Mouse (Mus musculus): ENCODE measurements around the gene Sec24b.

Sec24b gene

DNA sequence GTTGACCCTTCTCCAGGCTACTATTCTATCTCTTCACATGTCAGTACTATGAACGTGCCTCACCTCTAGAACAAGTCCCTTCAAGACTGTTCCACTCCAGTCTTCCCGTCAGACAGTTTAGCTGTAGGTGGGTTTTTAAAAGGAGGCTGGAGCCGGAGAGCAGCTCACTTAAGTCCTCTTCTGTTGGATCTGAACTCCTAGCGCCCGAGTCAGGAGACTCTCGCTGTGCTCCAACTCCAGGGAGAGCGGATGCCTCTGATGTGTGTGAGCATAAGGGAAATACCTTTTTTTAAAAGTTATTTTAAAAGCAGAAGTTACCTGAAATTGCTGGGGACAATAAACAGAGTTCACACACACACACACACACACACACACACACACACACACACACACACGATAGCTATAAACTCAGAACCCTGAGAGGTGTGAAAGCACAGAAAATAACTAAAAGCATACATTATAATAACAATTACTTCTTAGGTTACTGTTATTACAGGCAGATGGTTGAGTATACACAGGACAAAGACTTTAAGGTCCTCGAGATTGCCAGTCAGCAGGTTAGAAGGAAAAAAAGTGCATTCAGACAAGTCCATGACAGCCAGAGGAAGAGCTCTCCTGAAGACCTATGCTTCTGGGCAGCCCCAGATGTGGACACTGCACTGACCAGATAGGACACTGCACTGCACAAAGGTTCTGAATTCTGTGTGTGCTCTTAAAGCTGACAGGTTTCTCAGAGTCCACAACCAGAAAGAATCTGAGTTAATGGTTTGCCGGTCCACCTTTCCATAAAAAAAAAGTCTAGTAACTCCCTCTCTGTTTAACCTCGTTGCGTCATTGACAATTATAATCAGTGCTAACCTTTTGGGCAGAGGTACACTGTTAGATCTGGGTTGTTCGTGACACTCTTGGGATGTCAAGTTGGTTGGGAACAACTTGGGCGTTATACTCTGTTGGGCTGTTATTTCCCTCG lies 5.7 kb downstream of the Sec24b start:
- no peak for DNase-seq (ENCODE audit: low spot score in 2 of 2)

DNA sequence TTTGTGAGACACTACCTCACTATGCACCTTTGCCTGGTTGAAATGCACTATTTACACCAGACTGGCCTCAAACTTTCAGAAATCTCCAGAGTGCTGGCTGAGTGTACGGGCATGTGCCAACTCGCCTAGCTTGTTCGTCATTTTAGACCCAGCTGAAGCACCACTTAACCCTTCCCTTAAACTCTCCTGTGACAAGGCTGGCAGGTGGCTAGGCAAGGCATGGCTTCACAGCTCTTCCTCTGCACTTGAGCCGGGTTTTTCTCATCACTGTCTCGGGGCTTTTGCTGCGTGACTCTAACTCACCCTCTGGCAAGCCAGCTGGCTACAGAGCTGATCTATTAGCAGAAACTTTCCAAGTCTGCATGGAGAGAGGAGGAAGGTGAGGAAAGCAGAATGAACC lies 6.8 kb downstream of the Sec24b start:
- no peak for DNase-seq (ENCODE audit: low spot score in 2 of 2)

DNA sequence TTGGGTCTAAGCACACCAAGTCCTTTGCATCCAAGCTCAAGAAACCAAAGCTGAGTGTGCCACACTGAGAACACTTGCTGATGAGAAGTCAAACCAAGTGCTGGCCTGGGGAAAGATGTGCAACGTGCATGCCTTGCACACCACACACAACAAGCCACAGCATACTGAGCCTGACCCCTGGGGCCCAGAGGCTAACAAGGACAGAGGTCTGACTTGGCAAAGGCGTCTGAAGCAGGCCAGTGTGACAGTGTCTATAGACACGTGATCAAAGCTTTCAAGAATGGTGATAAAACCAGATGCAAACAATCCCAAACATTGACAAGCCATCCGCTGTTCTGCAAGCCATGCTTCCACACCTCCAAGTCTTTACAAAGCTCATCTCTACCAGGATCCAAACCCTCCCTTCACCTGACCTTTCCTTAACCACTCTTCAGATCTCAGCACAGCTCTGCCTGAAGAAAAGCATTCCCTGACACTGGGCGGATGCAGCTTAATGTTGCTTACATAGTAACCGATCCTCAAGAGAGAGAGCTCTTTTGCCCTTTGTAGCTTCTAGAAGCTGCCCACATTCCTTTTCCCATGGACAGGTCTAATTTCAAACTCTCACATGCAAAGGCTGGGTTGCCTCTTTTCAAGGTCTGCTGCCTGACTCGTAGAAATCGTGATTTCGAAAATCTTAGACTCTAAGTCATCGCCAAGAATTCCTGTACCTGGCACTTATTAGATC lies 7.8 kb downstream of the Sec24b start:
- no peak for DNase-seq (ENCODE audit: low spot score in 2 of 2)

DNA sequence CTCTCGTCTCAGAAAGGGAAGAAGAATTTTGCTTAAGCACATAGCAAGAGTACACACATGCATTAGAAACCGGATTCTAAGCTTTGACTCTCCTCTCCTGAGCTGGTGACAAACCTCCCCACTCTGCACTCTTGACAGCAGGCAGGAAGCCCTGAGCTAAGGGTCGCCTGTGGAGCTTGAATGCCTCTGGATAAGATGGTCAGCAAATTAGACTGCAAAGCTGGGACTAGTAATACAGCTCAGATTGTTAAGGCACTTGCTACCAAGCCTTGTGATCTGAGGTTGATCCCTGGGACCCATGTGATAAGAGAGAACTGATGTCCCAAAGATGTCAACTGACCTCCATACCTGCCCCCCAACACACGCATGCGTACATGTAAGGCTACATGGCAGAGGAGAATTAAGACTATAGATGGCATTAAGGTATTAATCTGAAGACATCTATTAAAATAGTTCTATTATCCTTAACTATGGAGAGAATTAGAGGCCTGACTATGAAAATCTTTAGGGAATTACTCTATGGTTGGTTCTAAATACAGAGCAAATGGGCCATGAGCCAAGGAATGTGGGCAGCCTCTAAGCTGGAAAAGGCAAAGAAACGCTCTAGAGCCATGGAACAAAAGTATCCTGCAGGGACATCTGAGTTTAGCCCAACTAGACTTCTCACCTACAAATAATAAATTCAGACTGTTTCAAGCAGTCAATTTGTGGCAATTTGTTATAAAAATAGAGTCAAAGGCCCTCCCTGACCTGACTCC lies 8.6 kb downstream of the Sec24b start:
- no peak for DNase-seq (ENCODE audit: low spot score in 2 of 2)

DNA sequence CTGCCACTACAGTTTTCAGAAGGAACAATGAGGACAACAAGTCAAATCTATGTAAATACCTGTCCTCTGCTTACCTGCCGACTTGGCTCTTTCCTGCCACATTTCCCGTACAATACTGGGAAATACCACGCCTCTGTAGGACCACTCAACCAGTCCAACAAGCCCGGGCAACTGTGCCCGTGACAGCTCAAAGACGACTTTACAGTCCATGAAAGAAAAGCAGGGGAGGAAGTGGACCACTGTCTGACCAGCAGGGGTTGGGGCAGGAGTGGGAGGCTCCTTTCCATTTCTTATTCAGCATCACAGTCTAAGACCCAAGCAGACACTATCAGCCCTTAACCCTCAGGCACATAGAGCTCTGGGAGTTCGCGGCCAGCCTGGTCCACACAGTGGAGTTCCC lies 9.2 kb downstream of the Sec24b start:
- DNase-seq (ENCODE audit: low spot score in 2 of 2), result no peak

DNA sequence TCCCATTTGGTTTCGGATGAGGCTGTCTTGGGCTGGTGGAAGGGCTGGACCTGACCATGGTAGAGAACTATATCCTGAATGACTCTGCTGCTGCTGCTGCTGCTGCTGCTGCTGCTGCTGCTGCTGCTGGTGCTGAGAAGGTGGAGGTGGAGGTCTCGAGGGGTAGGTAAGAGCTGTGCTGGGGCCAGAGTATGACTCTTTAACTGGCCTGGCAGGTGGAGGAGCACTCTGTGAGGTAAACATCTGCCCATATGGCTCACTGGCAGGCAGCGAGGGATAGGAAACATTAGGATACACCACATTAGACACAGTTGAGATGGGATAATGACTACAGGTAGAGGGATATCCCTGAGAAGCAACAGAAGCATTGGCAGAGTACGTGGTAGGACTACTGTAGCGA lies 20.6 kb downstream of the Sec24b start:
- no peak for DNase-seq (ENCODE audit: low spot score in 2 of 2)

DNA sequence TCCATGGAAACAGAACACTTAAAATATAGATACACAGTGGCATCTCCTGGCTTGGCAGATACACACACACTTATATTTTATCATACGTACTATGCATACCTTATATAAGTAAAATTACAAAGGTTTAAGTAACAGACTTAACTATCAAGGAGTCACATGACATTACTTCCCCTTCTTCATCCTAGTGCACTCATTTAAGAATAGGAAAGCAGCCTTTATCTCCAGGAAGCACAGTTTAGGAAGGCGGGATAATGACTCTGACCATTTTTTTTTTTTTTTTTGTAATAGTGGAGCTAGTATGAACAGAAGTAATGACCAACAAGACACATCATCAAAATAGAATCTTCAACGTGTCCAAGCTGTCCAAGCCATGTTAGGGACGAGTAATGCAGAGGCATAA lies 21.3 kb downstream of the Sec24b start:
- no peak for DNase-seq (ENCODE audit: low spot score in 2 of 2)

DNA sequence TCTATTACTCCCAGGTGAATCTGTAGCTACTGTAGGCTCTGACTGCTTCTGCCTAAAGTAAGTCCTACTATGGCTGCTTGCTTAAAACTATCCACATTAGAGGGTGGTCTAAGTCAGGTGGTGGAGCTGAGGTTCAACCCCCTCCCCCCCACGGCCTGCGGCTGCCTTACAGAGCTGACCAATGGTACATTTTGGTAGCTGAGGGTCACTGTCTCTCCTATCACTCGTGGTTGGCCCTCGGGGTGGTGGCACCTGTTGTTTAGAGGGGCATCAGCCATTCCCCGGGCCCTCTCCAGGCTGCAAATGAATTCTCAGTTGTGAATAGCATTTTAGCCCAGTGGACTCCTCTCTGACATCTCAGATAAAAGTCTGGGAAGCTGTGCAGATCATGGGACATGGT lies 32.6 kb downstream of the Sec24b start:
- DNase-seq (ENCODE audit: low spot score in 2 of 2), result no peak

DNA sequence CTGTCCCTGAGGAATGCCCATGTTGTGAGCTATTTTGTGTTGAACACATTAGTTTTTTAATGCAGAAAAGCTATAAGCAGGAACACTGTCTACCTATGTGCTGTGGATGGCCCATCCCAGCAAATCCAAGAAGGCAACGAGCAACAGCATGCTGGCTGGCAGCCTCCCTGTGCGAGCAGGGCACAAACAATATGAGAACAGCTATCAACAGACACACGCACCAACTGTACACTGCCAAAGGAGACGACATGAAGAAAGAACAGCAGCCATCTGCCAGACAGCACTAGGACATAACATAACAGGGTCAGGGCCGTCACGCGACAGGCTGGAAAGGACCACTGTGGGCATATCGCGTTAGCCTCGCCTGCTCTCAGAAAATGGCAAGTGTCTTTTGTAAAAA lies 35.2 kb downstream of the Sec24b start:
- no peak for DNase-seq (ENCODE audit: low spot score in 2 of 2)

DNA sequence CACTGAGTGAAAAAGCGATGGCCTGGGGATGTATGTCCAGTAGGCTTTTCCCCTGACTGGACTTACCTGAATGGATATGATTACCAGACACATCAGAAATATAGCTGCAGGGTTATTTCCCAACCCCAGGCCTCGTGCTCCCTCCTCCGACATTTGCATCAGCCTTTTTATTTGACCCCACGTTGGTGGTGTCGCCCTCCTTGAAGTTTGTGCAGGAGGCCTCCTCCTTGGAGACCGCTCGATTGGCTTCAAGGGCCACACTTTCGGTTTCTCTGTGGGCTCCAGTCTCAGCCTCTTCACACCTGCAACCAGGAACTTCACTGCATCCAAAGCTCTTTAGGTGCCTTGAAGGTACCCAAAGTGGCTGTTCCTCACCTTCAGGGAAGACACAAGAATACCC lies 35.8 kb downstream of the Sec24b start:
- DNase-seq (ENCODE audit: low spot score in 2 of 2), result no peak

DNA sequence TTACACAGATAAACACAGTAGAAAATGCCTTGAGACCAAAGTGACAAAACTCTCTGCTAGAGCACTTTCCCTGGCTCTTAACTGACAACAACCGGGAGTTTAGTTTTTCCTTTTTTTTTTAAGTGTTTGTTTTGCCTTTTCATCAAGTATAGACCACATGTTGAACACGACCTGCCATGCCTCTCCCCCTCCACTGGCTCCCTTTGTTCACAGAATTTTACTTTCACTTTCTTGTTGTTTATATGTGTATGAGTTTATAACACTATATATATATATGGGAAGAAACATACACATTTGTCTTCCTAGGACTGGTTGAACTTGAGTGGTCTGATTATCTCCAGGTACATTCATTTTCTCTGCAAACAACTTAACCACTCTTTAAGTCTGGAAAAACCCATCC lies 48.4 kb downstream of the Sec24b start:
- no peak for DNase-seq (ENCODE audit: low spot score in 2 of 2)

DNA sequence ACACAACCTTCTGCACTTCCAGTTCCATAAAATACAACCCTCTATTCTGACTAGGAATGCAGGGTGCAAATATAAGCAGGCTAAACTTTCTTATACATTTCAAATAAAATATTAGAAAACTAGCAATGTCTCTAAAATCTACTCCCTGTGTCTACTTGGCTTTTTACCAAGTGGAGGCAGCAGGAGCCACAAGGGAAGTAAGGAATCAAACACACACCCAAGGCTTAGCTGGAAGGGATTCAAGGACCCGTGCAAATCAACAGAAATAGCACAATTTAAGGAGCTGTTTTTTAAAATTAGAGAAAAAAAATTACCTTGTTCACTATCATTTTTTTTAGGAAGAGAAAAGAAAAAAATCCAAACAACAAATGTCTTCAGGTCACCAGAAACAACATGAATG lies 50.1 kb downstream of the Sec24b start:
- no peak for DNase-seq (ENCODE audit: low spot score in 2 of 2)

DNA sequence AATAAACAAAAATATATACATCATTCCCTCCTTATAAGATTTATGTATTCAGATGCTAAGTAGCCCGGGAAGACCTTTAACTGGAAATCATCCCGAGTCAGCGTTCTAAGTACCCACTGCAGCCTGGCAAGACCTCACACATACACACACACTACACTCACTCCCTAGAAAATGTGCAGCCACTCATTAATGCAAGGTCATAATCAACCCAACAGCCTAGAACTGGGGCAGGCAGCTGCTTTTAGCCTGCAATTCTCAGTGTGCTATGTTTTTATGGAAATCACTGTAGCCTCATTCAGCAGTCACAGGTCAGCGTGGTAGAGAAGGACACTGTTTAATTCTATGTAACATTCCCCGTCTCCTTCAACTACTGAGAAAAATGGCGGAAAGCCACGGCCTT lies 55.2 kb downstream of the Sec24b start:
- DNase-seq (ENCODE audit: low spot score in 2 of 2), result no peak

DNA sequence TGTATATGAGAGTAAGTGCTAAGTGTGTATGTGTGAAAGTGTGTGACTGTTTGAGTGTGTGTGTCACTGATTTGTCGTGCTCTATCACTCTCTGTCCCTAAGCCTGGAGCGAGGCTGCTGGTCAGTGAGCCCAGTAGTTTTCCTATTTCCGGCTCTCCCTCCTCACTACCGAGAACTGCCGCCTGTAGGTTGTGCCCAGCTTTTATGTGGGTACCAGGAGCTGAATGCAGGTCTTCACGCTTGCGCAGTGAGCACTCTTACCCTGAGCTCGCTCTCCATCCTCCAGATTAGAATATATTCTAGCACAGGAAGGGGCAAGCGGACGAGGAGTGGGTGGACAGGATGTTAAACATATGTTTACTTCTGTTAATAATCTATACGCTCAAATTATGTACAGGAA lies 60.4 kb downstream of the Sec24b start:
- DNase-seq (ENCODE audit: low spot score in 2 of 2), result no peak

DNA sequence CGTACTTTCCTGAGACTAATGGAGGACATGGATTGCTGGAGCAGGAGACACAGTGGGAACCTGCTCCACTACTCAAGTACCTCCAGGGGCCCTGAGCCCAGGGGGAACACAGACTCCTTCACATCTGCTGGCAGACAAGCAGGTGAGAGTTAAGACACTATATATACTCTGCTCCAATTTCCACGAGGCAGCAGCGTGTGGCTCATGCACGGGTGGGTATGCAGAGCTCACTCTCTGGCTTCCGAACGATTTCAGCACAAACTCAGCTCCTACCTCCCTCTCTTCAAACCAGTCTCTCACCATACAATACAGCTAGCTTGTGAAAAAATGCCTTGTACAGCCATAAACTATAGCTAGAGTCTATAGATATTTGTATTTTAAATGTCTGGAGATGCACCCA lies 62.8 kb downstream of the Sec24b start:
- no peak for DNase-seq (ENCODE audit: low spot score in 2 of 2)

DNA sequence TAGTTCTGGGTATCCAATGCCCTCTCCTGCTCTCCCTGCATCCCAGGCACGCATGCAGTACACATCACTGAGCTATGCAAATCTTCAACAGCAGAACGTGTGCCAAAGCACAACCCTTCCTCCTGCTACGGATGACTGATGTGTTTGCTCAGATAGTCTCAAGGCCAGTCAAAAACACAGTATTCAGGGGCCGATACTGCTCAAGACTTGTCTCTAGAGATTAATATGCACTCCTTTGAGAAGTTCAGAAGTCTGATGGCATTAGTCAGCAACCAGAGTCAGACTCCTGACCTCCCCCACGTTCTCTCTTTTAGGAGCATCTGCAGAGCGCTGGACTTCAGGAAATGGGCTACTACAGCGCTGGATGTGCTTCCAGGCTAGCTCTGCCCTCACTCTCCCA lies 63.4 kb downstream of the Sec24b start:
- DNase-seq (ENCODE audit: low spot score in 2 of 2), result no peak

DNA sequence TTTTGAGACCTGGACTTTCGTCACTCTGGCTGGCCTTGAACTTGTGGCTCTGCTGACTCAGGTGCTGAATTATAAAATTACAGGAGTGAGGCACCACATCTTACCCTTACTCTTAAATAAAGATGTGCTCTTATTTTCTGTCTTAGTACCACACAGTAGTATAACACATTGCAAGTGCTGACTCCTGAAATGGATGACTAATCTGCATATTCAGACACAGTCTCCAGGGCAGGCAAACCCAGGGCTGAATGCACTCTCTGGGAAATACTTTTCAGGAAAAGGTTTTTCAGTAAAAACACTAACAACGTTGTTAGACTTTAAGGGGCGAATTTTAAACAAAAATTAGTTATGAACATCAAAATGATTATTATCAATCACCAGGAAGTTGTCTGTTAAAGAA lies 64.0 kb downstream of the Sec24b start:
- DNase-seq (ENCODE audit: low spot score in 2 of 2), result no peak

DNA sequence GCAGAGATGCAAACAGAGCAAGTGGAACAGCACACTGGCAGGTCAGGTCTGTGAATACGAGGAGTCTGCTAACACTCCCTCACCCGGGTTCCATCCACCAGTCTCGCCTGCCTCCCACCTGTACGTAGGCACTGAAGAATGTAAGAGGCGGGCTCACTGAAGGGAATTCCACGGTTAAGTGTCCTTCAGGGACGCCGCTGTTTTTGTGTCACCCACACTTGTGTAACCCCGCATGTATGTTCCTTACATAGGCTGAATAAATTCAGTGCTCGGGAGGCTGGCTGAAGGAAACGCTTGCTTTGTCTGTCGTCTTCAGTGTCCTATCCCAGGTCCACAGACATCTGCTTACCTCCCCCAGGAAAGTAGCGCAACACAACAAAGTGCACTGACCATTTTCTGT lies 74.1 kb downstream of the Sec24b start:
- no peak for DNase-seq (ENCODE audit: low spot score in 2 of 2)

DNA sequence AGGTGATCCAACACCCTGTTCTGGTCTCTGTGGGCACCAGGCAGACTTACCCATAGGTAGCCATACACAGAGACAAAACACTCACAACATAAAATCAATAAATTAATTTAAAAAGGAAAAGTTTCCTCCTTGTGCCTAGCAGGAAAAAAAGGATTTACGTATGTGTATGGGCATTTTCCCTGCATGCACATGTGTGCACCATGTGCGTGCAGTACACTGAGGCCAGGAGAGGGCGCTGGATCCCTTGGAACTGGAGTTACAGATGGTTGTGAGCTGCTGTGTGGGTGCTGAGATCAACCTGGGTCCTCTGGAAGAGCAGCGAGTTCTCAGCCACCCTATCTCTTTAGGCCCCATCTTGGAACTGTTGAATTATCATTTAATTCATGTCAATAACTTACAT lies 76.0 kb downstream of the Sec24b start:
- no peak for DNase-seq (ENCODE audit: low spot score in 2 of 2)

DNA sequence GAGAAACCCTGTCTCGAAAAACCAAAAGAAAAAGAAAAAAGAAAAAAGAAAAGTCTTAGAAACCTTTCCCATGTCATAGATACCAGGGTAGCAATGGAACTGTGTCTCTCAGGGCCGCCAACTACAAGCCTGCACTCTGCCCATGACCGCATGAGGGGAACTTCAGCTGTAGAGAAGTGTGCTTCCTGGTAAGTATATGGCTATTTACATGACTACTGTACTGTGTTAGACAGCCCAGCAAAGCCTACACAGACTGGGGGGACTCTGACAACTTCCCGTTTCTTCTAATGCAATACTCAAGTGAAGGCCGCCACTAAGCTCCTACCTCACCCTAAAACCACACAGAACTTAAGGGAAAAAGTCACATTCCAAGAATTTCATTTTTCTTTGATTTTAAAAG lies 76.6 kb downstream of the Sec24b start:
- no peak for DNase-seq (ENCODE audit: low spot score in 2 of 2)

DNA sequence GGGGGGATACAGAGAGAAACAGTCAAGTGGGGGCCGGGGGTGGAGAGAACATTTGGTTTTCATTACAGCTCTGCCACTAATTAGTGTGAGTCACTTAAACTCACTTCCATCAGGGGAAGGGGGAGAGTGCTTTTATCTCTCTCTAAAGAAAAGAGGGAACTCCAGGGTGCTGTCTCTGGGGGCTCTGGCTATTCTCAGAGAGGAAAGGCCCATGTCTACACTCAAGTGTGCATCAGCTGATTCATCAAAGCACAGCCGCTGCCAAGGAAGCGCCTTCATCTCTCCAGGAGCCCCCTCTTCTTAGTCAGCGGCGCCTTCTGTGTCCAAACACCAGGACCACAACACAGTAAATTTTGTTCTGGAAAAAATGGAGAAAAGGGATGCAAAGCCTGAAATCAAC lies 79.1 kb downstream of the Sec24b start:
- no peak for DNase-seq (ENCODE audit: low spot score in 2 of 2)

DNA sequence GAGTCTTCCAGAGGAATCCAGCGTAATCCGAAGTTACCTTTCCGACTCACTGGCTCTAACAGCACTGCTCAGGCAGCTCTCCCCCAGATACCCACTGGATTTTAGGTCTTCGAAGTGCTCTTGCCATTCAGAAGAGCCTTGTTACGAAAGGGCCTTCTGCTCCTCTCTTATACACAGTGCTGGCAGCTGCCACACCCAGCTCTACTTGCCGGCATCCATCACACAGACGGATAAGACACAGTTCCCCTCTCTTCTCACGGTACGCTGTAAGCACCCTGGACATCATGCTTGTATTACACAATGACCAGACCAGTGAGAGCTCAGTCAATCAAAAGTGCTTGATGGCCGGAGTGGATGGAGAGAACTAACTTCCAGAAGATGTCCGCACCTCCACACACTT lies 79.6 kb downstream of the Sec24b start:
- DNase-seq (ENCODE audit: low spot score in 2 of 2), result no peak

DNA sequence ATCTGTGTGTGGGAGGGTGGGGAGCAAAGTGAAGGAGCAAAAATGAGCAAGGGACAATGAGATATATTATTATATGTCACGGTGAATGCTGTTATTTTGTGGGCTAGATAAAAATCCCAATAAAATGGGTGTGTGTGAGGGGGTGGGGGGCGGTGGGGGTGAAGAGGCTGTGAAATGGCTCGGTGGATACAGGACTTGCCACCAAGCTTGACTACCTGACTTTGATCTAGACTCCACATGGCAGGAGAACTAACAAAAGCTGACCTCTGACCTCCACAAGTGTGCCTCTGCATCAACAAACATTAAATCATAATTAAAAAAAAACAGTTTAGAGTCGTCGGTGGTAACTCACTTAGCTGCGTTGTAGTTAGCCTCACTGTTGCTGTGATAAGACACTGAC lies 81.8 kb downstream of the Sec24b start:
- DNase-seq (ENCODE audit: low spot score in 2 of 2), result no peak
